Mouse (Mus musculus) bone marrow, adult 2 months (tissue): ENCODE measurements around the gene Egfl7. TPM values are rescaled to one million over a fixed set of nuclear protein-coding genes. Genes with fewer than 3 reads are reported as not detected.

ENCODE experiments used
- H3K27ac ChIP-seq: fragments of 200-500 bp; 2 replicates; pipeline ENCODE4 v1.5.1; 2012; ENCODE audit warnings: low read depth, mild to moderate bottlenecking, control low read depth, inconsistent platforms, low read length; ENCODE audit not compliant: control insufficient read depth, poor library complexity, insufficient read depth
- H3K4me1 ChIP-seq: fragments of 200-500 bp; 2 replicates; pipeline ENCODE4 v1.6.1; 2011; ENCODE audit warnings: low read length; ENCODE audit not compliant: control insufficient read depth, insufficient read depth
- H3K4me3 ChIP-seq: fragments of 200-500 bp; replicated peaks from 2 replicates; pipeline ENCODE3; 2011; ENCODE audit warnings: mild to moderate bottlenecking, low read depth, low read length, control low read depth; ENCODE audit not compliant: control insufficient read depth
- CTCF ChIP-seq: fragments of 200-500 bp; IDR thresholded peaks from 2 replicates; pipeline ENCODE4 v1.5.1; 2011; ENCODE audit warnings: low read length, control low read depth; ENCODE audit not compliant: control insufficient read depth, insufficient read depth
- POLR2A ChIP-seq: fragments of 200-500 bp; IDR thresholded peaks from 2 replicates; pipeline ENCODE4 v1.6.1; 2011; ENCODE audit warnings: low read depth, mild to moderate bottlenecking, control low read depth, low read length, borderline replicate concordance; ENCODE audit not compliant: control insufficient read depth
- WGBS: fragments of 180-500 bp; shearing (Covaris S2); methylation state at CpG from one replicate; pipeline ENCODE4 v1.1.7; 2018; 5-methylcytosine and 5-hydroxymethylcytosine counted together
- polyA plus RNA-seq: library from polyadenylated mRNA; stranded (reverse); fragments of >200 nt; gene quantifications from 2 replicates; pipeline ENCODE4 v1.2.4, GENCODE M21; 2011; ENCODE audit warnings: low replicate concordance; ENCODE audit not compliant: missing spikeins, insufficient read depth, insufficient read length

Egfl7 gene
- polyA plus RNA-seq = 91.0 and 128 TPM in 2 replicates

GRCm38 (mm10) chr2:26579714-26580113 lies at the start of gene Egfl7:
TSS of gene Egfl7 (plus strand) at chr2:26580014.
- H3K27ac ChIP-seq = no peak within 1 kb of the TSS
- TF ChIP-seq CTCF = no peak
- TF ChIP-seq POLR2A = no peak
- H3K4me3 ChIP-seq = no peak within 1 kb of the TSS
- no peaks in the 10 kb centered on the region for H3K4me1 ChIP-seq
- 100% methylated on average over 1 of the region's 1 CpGs for WGBS

- TF ChIP-seq POLR2A (no peak), CTCF (no peak)
- 61% methylated on average over 6 of the region's 6 CpGs for WGBS
- H3K4me1 ChIP-seq = peaks cover 13% of the 10 kb centered on the region
- H3K27ac ChIP-seq = no peak overlapping the region
- no peak overlapping the region for H3K4me3 ChIP-seq
Measured at GRCm38 (mm10) chr2:26531829-26532228, 48.0 kb upstream of the Egfl7 start.

- 28% methylated on average over 5 of the region's 5 CpGs for WGBS
- TF ChIP-seq POLR2A (no peak), CTCF (no peak)
- H3K4me1 ChIP-seq = peaks cover 13% of the 10 kb centered on the region
- H3K4me3 ChIP-seq = no peak overlapping the region
- H3K27ac ChIP-seq = no peak overlapping the region
Measured at GRCm38 (mm10) chr2:26533249-26533648, 46.6 kb upstream of the Egfl7 start.

- WGBS = 17% methylated on average over 3 of the region's 3 CpGs
- Histone ChIP-seq H3K4me3 (no peak overlapping the region), H3K4me1 (peaks cover 11% of the 10 kb centered on the region), H3K27ac (peak overlapping the region; percentile 34)
- no peak for TF ChIP-seq CTCF
- TF ChIP-seq POLR2A = no peak
Measured at GRCm38 (mm10) chr2:26534161-26534560, 45.7 kb upstream of the Egfl7 start.

- TF ChIP-seq CTCF = no peak
- no peak for TF ChIP-seq POLR2A
- WGBS = 5% methylated on average over 2 of the region's 2 CpGs
- H3K27ac ChIP-seq = peak overlapping the region; percentile 34
- peaks cover 11% of the 10 kb centered on the region for H3K4me1 ChIP-seq
- H3K4me3 ChIP-seq = no peak overlapping the region
Measured at GRCm38 (mm10) chr2:26534616-26535015, 45.2 kb upstream of the Egfl7 start.

- peaks cover 11% of the 10 kb centered on the region for H3K4me1 ChIP-seq
- H3K27ac ChIP-seq = no peak overlapping the region
- TF ChIP-seq CTCF = no peak
- TF ChIP-seq POLR2A = no peak
- H3K4me3 ChIP-seq = no peak overlapping the region
- 74% methylated on average over 4 of the region's 4 CpGs for WGBS
Measured at GRCm38 (mm10) chr2:26535517-26536045, 44.2 kb upstream of the Egfl7 start.

- no peak overlapping the region for H3K27ac ChIP-seq
- peaks cover 6% of the 10 kb centered on the region; the same call in 1 of the 2 replicates for H3K4me1 ChIP-seq
- no peak overlapping the region for H3K4me3 ChIP-seq
- TF ChIP-seq CTCF (no peak), POLR2A (no peak)
- 72% methylated on average over 2 of the region's 2 CpGs for WGBS
Measured at GRCm38 (mm10) chr2:26539516-26539915, 40.3 kb upstream of the Egfl7 start.

GRCm38 (mm10) chr2:26540721-26541120 lies 39.1 kb upstream of the Egfl7 start:
- H3K27ac ChIP-seq = no peak overlapping the region
- H3K4me3 ChIP-seq = no peak overlapping the region
- WGBS = 76% methylated on average over 7 of the region's 7 CpGs
- TF ChIP-seq POLR2A (no peak), CTCF (no peak)
- no peaks in the 10 kb centered on the region; the same call in 1 of the 2 replicates for H3K4me1 ChIP-seq
